Mouse (Mus musculus) testis, adult 2 months (tissue): ENCODE results near the gene Aagab. TPM values are rescaled to one million over a fixed set of nuclear protein-coding genes. Genes with fewer than 3 reads are reported as not detected.
A peak's percentile ranks its signal among the peaks of the same experiment; 100 is the strongest.

Experiments
- H3K27ac ChIP-seq: fragments of 200-500 bp; 2 replicates; pipeline ENCODE4 v1.5.1; 2012; ENCODE audit warnings: low read depth, low read length; ENCODE audit not compliant: control insufficient read depth, insufficient read depth
- H3K27me3 ChIP-seq: fragments of 200-500 bp; 2 replicates; pipeline ENCODE4 v1.6.1; 2012; ENCODE audit warnings: mild to moderate bottlenecking, low read length, moderate library complexity; ENCODE audit not compliant: control insufficient read depth, insufficient read depth
- H3K36me3 ChIP-seq: fragments of 200-500 bp; 2 replicates; pipeline ENCODE4 v1.6.1; 2012; ENCODE audit warnings: mild to moderate bottlenecking, low read length; ENCODE audit not compliant: control insufficient read depth, insufficient read depth
- H3K4me1 ChIP-seq: fragments of 200-500 bp; 2 replicates; pipeline ENCODE4 v1.6.1; 2012; ENCODE audit warnings: low read length; ENCODE audit not compliant: control insufficient read depth, insufficient read depth
- H3K4me3 ChIP-seq: fragments of 200-500 bp; 2 replicates; pipeline ENCODE4 v1.5.1; 2012; ENCODE audit warnings: low read depth, mild to moderate bottlenecking, low read length, moderate library complexity, mixed read lengths; ENCODE audit not compliant: control insufficient read depth
- CTCF ChIP-seq: fragments of 200-500 bp; IDR thresholded peaks from 2 replicates; pipeline ENCODE4 v1.5.1; 2012; ENCODE audit warnings: low read depth, mild to moderate bottlenecking, inconsistent platforms, low read length, moderate library complexity; ENCODE audit not compliant: control insufficient read depth, insufficient read depth, insufficient replicate concordance
- POLR2A ChIP-seq: fragments of 200-500 bp; IDR thresholded peaks from 2 replicates; pipeline ENCODE4 v1.6.1; 2012; ENCODE audit warnings: low read depth, mild to moderate bottlenecking, inconsistent platforms, low read length, moderate library complexity; ENCODE audit not compliant: control insufficient read depth
- polyA plus RNA-seq: library from polyadenylated mRNA; depleted of rRNA; stranded (reverse); fragments of >200 nt; gene quantifications from 2 replicates; pipeline ENCODE4 v1.2.3, GENCODE M21; 2012

The Aagab gene
- polyA plus RNA-seq, 1 experiment = 12.2 TPM

- H3K4me3 ChIP-seq = no peak overlapping the region
- TF ChIP-seq POLR2A (no peak), CTCF (no peak)
Measured at GRCm38 (mm10) chr9:63585251-63585650, 17.2 kb upstream of the Aagab start.

DNA sequence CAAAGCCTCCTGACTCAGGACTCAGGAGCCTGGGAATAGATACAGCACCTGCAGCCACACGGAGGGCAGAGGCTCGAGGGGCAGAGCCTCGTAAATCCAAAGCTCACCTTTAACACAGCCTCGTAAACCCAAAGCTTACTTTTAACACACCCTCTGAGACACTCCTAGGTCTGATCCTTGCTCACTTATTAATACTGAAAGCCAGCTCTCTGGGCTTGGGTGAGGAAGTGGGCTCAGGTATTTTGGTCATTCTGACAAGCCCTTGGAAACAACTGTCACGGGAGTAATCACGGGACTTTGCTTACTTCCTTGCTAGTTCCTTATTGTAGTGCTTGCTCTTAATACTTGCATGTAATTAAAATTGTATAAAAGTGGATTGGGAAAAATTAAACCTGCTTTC is 13.3 kb upstream of the Aagab start:
- Histone ChIP-seq H3K36me3 (no peaks in the 10 kb centered on the region), H3K27me3 (no peaks in the 10 kb centered on the region), H3K4me3 (no peak overlapping the region), H3K4me1 (no peaks in the 10 kb centered on the region), H3K27ac (no peak overlapping the region)
- TF ChIP-seq POLR2A (no peak), CTCF (no peak)

More at GRCm38 (mm10) chr9:63585251-63585650, 17.2 kb upstream of the Aagab start:
- H3K4me1 ChIP-seq = no peaks in the 10 kb centered on the region
- H3K27ac ChIP-seq = no peak overlapping the region
- no peaks in the 10 kb centered on the region for H3K27me3 ChIP-seq
- H3K36me3 ChIP-seq = peaks cover 1% of the 10 kb centered on the region; the same call in 1 of the 2 replicates

- H3K27me3 ChIP-seq = no peaks in the 10 kb centered on the region
- no peak overlapping the region for H3K4me3 ChIP-seq
- TF ChIP-seq POLR2A (no peak), CTCF (no peak)
- no peaks in the 10 kb centered on the region for H3K36me3 ChIP-seq
- H3K4me1 ChIP-seq = no peaks in the 10 kb centered on the region
- H3K27ac ChIP-seq = no peak overlapping the region
Measured at GRCm38 (mm10) chr9:63590592-63590991, 11.9 kb upstream of the Aagab start.

GRCm38 (mm10) chr9:63591661-63592256 is 10.7 kb upstream of the Aagab start:
- Histone ChIP-seq H3K27me3 (no peaks in the 10 kb centered on the region), H3K4me1 (no peaks in the 10 kb centered on the region), H3K4me3 (no peak overlapping the region), H3K27ac (no peak overlapping the region), H3K36me3 (no peaks in the 10 kb centered on the region)
- TF ChIP-seq CTCF = no peak
- TF ChIP-seq POLR2A = no peak

- no peaks in the 10 kb centered on the region for H3K4me1 ChIP-seq
- TF ChIP-seq POLR2A = no peak
- TF ChIP-seq CTCF = no peak
- H3K27me3 ChIP-seq = no peaks in the 10 kb centered on the region
- H3K27ac ChIP-seq = no peak overlapping the region
- H3K4me3 ChIP-seq = no peak overlapping the region
- no peaks in the 10 kb centered on the region for H3K36me3 ChIP-seq
Measured at GRCm38 (mm10) chr9:63595032-63595431, 7.4 kb upstream of the Aagab start.

DNA sequence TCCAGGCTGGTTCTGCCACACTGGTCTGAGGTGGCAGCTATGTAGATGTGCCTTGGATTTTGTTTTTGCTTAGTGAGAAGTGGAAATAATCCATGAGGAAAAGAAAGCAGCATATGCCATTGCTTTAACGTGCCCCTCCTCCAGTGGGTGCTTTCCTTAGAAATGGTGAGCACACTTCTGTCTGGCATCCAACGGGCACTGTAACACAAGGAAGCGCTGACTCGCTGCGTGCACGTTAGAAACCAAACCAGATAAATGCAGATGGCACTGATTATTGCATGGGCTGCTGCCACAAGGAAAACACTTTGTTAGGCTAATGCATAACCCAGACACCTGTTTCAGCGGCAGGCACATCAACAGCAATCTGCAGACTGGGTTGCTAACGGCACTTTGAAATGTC is 6.8 kb upstream of the Aagab start:
- Histone ChIP-seq H3K4me3 (no peak overlapping the region), H3K36me3 (no peaks in the 10 kb centered on the region), H3K27ac (no peak overlapping the region), H3K4me1 (no peaks in the 10 kb centered on the region), H3K27me3 (no peaks in the 10 kb centered on the region)
- TF ChIP-seq CTCF (no peak), POLR2A (no peak)

DNA sequence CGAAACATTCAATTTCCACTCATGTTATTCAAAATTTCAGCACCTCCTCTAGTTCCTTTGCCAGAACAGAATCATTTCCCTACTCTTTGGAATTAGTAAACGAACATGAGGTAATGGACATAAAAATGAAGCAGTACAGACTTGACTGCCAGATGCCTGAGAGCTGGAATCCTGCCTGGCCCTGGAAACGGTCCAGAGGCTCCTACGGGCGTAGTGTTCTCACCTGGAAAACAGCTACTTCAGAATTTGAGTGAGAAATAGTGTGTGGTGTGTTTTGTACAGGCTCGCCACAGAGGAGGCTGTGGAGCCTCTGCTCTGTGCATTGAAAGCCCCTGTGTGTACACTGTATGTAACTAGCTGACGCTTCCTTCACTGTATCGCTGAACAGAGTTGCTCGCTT is 5.8 kb upstream of the Aagab start:
- TF ChIP-seq CTCF (no peak), POLR2A (no peak)
- Histone ChIP-seq H3K36me3 (no peaks in the 10 kb centered on the region), H3K27ac (no peak overlapping the region), H3K4me3 (no peak overlapping the region), H3K4me1 (0 out of 2 replicates have a peak, but pooled peaks cover 1% of the 10 kb centered on the region), H3K27me3 (no peaks in the 10 kb centered on the region)

DNA sequence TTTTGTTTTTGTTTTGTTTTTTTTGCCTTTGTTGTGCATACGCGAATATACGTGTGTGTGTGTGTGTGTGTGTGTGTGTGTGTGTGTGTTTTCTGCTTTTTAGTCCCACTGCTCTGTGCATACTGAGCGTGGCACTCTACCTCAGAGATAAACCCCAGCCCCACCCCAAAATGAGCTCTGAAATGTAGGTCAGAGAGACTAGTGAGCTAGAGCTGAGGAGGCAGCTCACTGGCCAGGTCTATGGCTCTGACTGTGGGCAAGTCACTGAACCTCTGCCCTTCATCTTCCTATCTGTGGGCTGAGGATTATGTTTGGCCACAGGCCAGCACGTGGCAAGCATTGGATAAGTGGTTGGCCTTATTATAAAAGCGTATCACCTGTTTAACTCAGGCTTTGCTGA is 1.4 kb downstream of the Aagab start:
- Histone ChIP-seq H3K27me3 (no peaks in the 10 kb centered on the region), H3K36me3 (no peaks in the 10 kb centered on the region), H3K4me1 (peaks cover 10% of the 10 kb centered on the region), H3K27ac (no peak overlapping the region), H3K4me3 (peak overlapping the region; percentile 96)
- TF ChIP-seq CTCF (no peak), POLR2A (no peak)
